Mouse (Mus musculus) midbrain, embryonic 14.5 days (tissue): ENCODE results near the gene Ubl4b. TPM values are rescaled to one million over a fixed set of nuclear protein-coding genes. Genes with fewer than 3 reads are reported as not detected.
A peak's percentile ranks its signal among the peaks of the same experiment; 100 is the strongest.

Experiments
- ATAC-seq: fragments of 200-750 bp; cut with Nextera tagmentation; 2 replicates; pipeline ENCODE4 v1.8.0; 2017; ENCODE audit warnings: moderate number of reproducible peaks, moderate library complexity; ENCODE audit not compliant: low FRiP score, low TSS enrichment
- DNase-seq: peaks from one replicate; pipeline ENCODE4 v3.0.0-alpha.2; 2015
- H3K27ac ChIP-seq: fragments of 300-500 bp; sonication (generic); replicated peaks from 2 replicates; pipeline ENCODE4 v1.5.1; 2014; ENCODE audit warnings: mild to moderate bottlenecking, low read depth, low read length, moderate library complexity
- H3K27me3 ChIP-seq: fragments of 300-500 bp; sonication (generic); 2 replicates; pipeline ENCODE4 v1.6.1; 2014; ENCODE audit warnings: low read length, control low read depth, mixed read lengths; ENCODE audit not compliant: control insufficient read depth, insufficient read depth
- H3K36me3 ChIP-seq: fragments of 300-500 bp; sonication (generic); 2 replicates; pipeline ENCODE4 v1.6.1; 2014; ENCODE audit warnings: low read length, control low read depth; ENCODE audit not compliant: control insufficient read depth, insufficient read depth
- H3K4me1 ChIP-seq: fragments of 300-500 bp; sonication (generic); 2 replicates; pipeline ENCODE4 v1.6.1; 2014; ENCODE audit warnings: mild to moderate bottlenecking, antibody characterized with exemption, low read length, control low read depth; ENCODE audit not compliant: control insufficient read depth, insufficient read depth
- H3K4me2 ChIP-seq: fragments of 300-500 bp; sonication (generic); 2 replicates; pipeline ENCODE4 v1.6.1; 2014; ENCODE audit warnings: mild to moderate bottlenecking, low read length, moderate library complexity
- H3K4me3 ChIP-seq: fragments of 300-500 bp; sonication (generic); replicated peaks from 2 replicates; pipeline ENCODE4 v1.5.1; 2014; ENCODE audit warnings: low read depth, low read length
- H3K9ac ChIP-seq: fragments of 300-500 bp; sonication (generic); replicated peaks from 2 replicates; pipeline ENCODE4 v1.6.1; 2014; ENCODE audit warnings: mild to moderate bottlenecking, low read length, moderate library complexity
- H3K9me3 ChIP-seq: fragments of 300-500 bp; sonication (generic); 2 replicates; pipeline ENCODE4 v1.6.1; 2016; ENCODE audit warnings: low read length, control low read depth, mixed read lengths; ENCODE audit not compliant: control insufficient read depth
- WGBS: fragments of 180-500 bp; shearing (Covaris S2); extraction: QIAGEN DNeasy Blood & Tissue Kit; methylation state at CpG from one replicate; pipeline ENCODE4 v1.1.7; 2014; 5-methylcytosine and 5-hydroxymethylcytosine counted together
- polyA plus RNA-seq: library from polyadenylated mRNA; unstranded; fragments of >200 nt; fragmentation: Nextera tagmentation; extraction: Ambion mirVana; gene quantifications from 2 replicates; pipeline ENCODE4 v1.2.1, GENCODE M21; 2014

Gene Ubl4b
- polyA plus RNA-seq: not detected in 2 replicates

DNA sequence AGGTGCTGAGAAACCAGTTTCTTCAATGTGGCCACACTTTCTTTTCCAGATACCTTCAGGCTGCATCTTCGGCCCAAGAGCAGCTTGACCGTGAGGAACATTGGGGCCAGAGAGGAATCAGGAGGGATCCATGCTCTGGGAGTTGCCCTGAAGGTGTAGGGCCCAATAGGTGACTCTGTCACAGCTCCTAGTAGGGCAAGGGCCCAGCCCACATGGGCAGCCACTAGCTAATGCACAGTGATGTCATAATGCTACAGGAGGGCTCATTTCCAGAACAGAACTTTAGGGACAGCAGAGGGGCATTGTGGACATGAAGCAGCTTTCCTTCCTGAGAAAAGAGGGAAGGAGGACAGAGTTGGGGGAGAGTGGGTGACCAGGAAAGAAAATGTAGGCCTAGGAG, at the start of gene Ubl4b:
TSS of gene Ubl4b (minus strand) at position 232 of the 400 bp plus-strand sequence.
- DNase-seq (no peak), ATAC-seq (no peak)
- Histone ChIP-seq H3K27ac (no peak within 1 kb of the TSS), H3K4me1 (no peaks in the 10 kb centered on the region), H3K27me3 (no peaks in the 10 kb centered on the region), H3K9ac (no peak within 1 kb of the TSS), H3K36me3 (no peaks in the 10 kb centered on the region), H3K4me2 (no peak within 1 kb of the TSS), H3K4me3 (no peak within 1 kb of the TSS), H3K9me3 (no peaks in the 10 kb centered on the region)
- 93% methylated on average over 2 of the region's 2 CpGs for WGBS

DNA sequence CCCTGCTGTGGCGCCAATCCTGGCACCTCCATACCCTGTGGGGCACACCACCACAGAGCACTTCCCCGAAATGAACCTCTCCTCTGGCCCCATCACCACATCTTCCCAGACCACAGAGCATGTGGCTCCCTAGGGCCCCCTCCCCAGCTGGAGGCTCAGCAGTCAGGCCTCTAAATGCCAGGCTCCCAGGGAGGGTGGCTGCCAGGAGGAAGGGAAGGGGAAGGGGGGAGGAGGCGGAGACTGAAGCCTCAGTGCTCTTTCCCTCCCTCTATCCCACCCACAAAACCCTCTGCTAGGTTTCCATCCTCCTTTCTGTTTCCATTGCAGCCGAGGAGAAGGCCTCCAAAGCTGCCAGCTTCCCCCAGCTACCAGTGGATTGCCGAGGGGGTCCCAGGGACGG, 45.3 kb upstream of the Ubl4b start:
- Histone ChIP-seq H3K27me3 (peaks cover 45% of the 10 kb centered on the region), H3K9me3 (no peaks in the 10 kb centered on the region), H3K4me2 (no peak overlapping the region), H3K36me3 (no peaks in the 10 kb centered on the region), H3K4me3 (no peak overlapping the region), H3K9ac (no peak overlapping the region), H3K4me1 (peaks cover 6% of the 10 kb centered on the region), H3K27ac (no peak overlapping the region)
- DNase-seq (no peak), ATAC-seq (no peak)
- 30% methylated on average over 6 of the region's 6 CpGs for WGBS

DNA sequence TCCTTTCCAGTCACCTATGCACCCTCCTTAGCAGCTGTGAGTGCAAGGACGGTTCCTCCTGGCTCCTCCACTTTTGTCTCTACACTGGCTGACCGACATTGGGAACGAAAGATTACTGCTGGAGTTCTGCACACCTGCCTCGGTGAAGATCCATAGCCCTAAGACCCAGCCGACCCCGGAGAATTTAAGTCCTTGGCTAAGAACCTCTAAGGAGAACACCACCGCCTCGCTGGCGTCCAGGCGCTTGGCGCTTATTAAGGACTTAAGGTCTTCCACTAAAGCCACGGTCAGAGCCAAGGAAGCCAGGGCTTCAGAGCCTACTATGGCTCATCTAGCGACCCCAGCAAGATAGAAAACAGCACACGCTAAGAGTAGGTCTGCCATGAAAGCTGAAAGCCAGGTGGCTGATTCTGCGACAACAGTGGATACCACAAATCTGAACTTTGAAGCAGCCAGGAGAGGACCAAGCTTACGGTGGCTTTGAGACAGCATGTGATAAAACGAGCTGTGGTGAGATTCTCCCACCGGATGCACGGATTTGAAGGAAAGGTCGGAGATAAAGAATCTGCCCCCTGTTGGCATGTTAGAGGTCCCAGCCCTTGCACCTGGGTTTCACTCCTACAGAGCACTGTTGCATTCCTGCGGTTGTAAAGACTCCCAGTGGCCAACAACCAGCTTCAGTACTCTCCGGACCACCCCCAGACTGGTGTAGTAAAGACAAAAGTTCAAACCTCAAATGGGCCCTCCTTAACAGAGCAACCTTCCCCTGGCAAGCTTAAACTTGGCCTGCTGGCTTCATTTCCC, 42.9 kb upstream of the Ubl4b start:
- ATAC-seq (no peak), DNase-seq (peak; percentile 45)
- Histone ChIP-seq H3K4me2 (no peak overlapping the region), H3K9me3 (no peaks in the 10 kb centered on the region), H3K9ac (no peak overlapping the region), H3K36me3 (no peaks in the 10 kb centered on the region), H3K27me3 (peaks cover 68% of the 10 kb centered on the region), H3K4me3 (no peak overlapping the region), H3K27ac (no peak overlapping the region), H3K4me1 (peaks cover 10% of the 10 kb centered on the region)
- 5% methylated on average over 22 of the region's 22 CpGs for WGBS

DNA sequence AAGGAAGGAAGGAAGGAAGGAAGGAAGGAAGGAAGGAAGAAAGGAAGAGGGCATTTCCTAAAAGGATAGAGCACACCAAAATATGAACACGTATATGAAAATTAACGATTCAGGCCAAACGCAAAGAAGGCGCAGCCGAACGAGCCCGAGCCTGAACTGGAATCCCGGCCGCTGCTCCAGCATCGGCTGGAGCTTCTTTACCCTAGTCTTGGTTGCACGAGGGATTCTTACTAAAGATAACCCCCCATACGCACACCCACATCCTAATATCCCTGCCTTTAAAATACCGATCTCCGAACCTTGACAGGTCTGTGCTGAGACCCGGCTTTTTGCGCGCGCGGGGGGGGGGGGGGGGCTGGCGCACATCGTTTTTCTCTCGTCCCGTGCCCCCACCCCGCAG, 42.3 kb upstream of the Ubl4b start:
- H3K9ac ChIP-seq: no peak overlapping the region
- no peak for ATAC-seq
- no peak for DNase-seq
- peaks cover 10% of the 10 kb centered on the region for H3K4me1 ChIP-seq
- H3K27ac ChIP-seq: no peak overlapping the region
- H3K27me3 ChIP-seq: peaks cover 75% of the 10 kb centered on the region
- H3K36me3 ChIP-seq: no peaks in the 10 kb centered on the region
- peak overlapping the region; percentile 23; the same call in 1 of the 2 replicates for H3K4me2 ChIP-seq
- H3K4me3 ChIP-seq: no peak overlapping the region
- no peaks in the 10 kb centered on the region for H3K9me3 ChIP-seq
- WGBS: 2% methylated on average over 24 of the region's 24 CpGs

DNA sequence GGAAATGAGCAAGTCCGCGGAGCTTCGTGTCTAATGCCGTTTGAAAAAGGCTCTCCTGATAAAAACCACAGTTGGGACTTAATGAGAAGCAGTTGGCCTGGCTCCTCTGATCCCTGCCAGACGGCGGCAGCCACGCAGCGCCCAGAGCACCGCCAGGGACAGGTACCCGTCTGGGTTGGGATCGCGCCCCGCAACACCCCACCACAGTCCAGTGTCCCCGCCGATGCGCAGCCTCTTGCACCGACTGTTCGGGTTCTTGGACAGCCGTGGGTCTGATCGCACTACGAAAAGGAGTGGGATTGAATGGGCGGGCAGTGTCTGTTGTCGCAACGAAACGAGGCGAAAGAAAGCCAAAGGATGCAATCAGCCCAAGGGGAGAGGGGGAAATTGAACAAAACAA, 41.7 kb upstream of the Ubl4b start:
- Histone ChIP-seq H3K9me3 (no peaks in the 10 kb centered on the region), H3K4me2 (peak overlapping the region; percentile 23), H3K4me1 (peaks cover 10% of the 10 kb centered on the region), H3K9ac (no peak overlapping the region), H3K27me3 (peaks cover 76% of the 10 kb centered on the region), H3K4me3 (peak overlapping the region; percentile 14; the same call in 1 of the 2 replicates), H3K27ac (no peak overlapping the region), H3K36me3 (no peaks in the 10 kb centered on the region)
- ATAC-seq (no peak), DNase-seq (peak; percentile 65)
- WGBS: under 1% methylated on average over 26 of the region's 26 CpGs

DNA sequence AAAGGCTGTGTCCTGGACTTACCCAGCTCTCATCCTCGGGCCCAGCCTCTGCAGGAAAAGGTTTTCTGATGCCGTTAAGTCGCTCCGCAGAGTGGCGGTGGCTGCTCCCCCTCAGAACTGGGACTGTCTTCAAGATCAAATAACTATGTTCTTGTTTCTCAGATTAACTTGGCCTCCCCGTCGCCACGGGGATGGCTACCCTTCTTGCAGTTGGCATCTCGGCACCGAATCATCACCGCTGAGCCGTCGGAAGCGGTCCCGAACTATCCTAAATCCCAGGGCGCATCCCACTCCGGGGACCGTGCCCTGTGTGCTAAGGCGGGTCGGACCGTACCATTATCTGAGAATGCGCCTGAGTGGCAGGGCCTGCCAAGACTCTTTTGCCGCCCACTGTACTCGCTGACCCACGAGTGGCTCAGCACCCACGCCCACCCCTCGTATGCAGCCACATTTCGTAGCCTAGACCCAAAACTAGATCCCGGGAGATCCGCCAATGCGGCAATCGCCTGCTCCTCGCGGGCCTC, 41.1 kb upstream of the Ubl4b start:
- WGBS: 2% methylated on average over 34 of the region's 34 CpGs
- H3K4me2 ChIP-seq: peak overlapping the region; percentile 56; the same call in 1 of the 2 replicates
- no peaks in the 10 kb centered on the region for H3K36me3 ChIP-seq
- peak overlapping the region; percentile 28 for H3K4me3 ChIP-seq
- DNase-seq: peak; percentile 47
- no peak for ATAC-seq
- no peak overlapping the region for H3K9ac ChIP-seq
- no peak overlapping the region for H3K27ac ChIP-seq
- H3K4me1 ChIP-seq: peaks cover 10% of the 10 kb centered on the region
- no peaks in the 10 kb centered on the region for H3K9me3 ChIP-seq
- peaks cover 79% of the 10 kb centered on the region for H3K27me3 ChIP-seq

DNA sequence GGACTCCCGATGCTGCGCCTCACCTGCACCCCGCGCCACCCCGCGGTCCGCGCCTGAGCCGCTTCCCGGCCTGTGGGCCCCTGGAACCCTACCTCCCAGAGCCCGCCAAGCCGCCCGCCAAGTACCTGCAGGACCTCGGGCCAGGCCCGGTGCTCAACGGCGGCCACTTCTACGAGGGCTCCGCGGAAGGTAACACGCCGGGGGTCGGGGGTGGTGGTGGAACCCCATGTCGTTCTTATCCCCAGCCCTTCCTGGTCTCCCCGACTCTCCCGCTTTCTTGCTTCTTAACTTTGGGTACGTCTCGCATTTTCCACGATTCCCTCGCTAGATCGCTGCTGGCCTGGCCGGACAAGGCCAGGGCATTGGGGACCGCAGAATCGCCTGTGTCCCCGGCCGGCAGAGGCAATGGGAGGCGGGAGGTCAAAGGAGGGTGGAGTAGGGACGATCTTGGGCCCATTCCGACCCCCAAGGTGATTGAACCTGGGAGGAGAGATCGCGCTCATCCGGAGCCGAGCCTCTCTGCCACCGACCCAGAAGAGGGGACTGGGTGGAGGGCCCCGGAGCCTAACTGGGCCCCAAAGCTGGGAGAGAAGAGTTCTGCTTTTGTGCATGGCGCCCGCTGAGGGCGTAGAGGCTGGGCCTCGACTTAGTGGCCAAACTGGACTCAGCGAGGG, 40.5 kb upstream of the Ubl4b start:
- Histone ChIP-seq H3K4me3 (peak overlapping the region; percentile 28), H3K27ac (no peak overlapping the region), H3K9me3 (no peaks in the 10 kb centered on the region), H3K36me3 (no peaks in the 10 kb centered on the region), H3K9ac (peak overlapping the region; percentile 16; the same call in 1 of the 2 replicates), H3K4me2 (peak overlapping the region; percentile 56), H3K4me1 (peaks cover 10% of the 10 kb centered on the region), H3K27me3 (peaks cover 75% of the 10 kb centered on the region)
- ATAC-seq (0 out of 2 replicates have a peak, but pooled peaks have one; percentile 16), DNase-seq (peak; percentile 45)
- under 1% methylated on average over 50 of the region's 50 CpGs for WGBS

DNA sequence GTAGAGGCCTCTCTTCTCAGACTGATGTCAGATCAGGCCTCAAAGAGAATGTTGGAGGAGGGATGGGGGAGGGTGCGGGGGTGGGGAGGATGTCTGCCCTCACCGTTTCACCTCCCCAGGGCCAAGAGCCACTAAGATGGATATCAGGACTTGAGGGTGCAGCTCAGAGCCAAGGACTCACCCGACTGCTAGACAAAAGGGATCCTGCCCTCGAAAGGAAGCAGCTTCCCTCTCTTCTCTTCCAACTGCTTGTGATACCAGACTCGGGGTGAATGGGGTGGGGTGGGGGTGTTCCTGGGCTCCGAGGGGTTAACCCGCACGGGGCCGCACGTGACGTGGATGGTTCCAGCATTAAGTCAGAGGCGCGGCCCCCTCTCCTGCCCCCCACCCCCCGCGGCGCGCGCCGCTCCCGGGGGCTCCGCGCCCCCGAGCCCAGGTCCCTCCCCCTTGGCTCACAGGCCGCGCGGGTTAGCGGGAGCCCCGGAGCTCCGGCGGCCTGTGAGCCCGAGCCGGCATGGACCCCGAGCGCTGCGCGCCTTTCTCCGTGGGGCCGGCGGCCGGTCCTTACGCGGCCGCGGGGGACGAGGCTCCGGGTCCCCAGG, 39.9 kb upstream of the Ubl4b start, which contains the start of gene Alx3:
TSS of gene Alx3 (plus strand) at position 370 of the 602 bp plus-strand sequence.
- DNase-seq: no peak
- peaks cover 10% of the 10 kb centered on the region for H3K4me1 ChIP-seq
- WGBS: 1% methylated on average over 42 of the region's 46 CpGs
- peaks cover 69% of the 10 kb centered on the region for H3K27me3 ChIP-seq
- no peaks in the 10 kb centered on the region for H3K9me3 ChIP-seq
- H3K36me3 ChIP-seq: no peaks in the 10 kb centered on the region
- no peak within 1 kb of the TSS for H3K27ac ChIP-seq
- H3K4me2 ChIP-seq: peak within 1 kb of the TSS; percentile 56
- ATAC-seq: no peak
- H3K9ac ChIP-seq: peak within 1 kb of the TSS; percentile 16; the same call in 1 of the 2 replicates
- H3K4me3 ChIP-seq: peak within 1 kb of the TSS; percentile 28
